Mouse (Mus musculus) CD4-positive helper T cell, adult 2 months (primary cell): ENCODE data around the gene Ntsr1.

Source experiments
- DNase-seq: peaks from one replicate; pipeline ENCODE4 v3.0.0-alpha.2; 2012; ENCODE audit warnings: low read depth, missing footprints, low spot score

The Ntsr1 gene

GRCm38 (mm10) chr2:180508455-180509115, 8.8 kb downstream of the Ntsr1 start:
- no peak for DNase-seq

GRCm38 (mm10) chr2:180510867-180511266, 11.1 kb downstream of the Ntsr1 start:
- no peak for DNase-seq

GRCm38 (mm10) chr2:180511875-180512661, 12.3 kb downstream of the Ntsr1 start:
- no peak for DNase-seq

- DNase-seq: no peak
Measured at GRCm38 (mm10) chr2:180513019-180513418, 13.2 kb downstream of the Ntsr1 start.

- no peak for DNase-seq
Measured at GRCm38 (mm10) chr2:180513835-180514234, 14.1 kb downstream of the Ntsr1 start.

GRCm38 (mm10) chr2:180521437-180522221, 21.9 kb downstream of the Ntsr1 start:
- DNase-seq: no peak

GRCm38 (mm10) chr2:180522825-180523224, 23.0 kb downstream of the Ntsr1 start:
- no peak for DNase-seq

- no peak for DNase-seq
Measured at GRCm38 (mm10) chr2:180527447-180527846, 27.7 kb downstream of the Ntsr1 start.

GRCm38 (mm10) chr2:180527883-180528282, 28.1 kb downstream of the Ntsr1 start:
- DNase-seq: no peak

- no peak for DNase-seq
Measured at GRCm38 (mm10) chr2:180530130-180530529, 30.4 kb downstream of the Ntsr1 start.

GRCm38 (mm10) chr2:180530584-180530983, 30.8 kb downstream of the Ntsr1 start:
- DNase-seq: no peak

GRCm38 (mm10) chr2:180531671-180532385, 32.1 kb downstream of the Ntsr1 start:
- no peak for DNase-seq

GRCm38 (mm10) chr2:180532386-180532995, 32.7 kb downstream of the Ntsr1 start:
- no peak for DNase-seq

- DNase-seq: no peak
Measured at GRCm38 (mm10) chr2:180533237-180533636, 33.5 kb downstream of the Ntsr1 start.

- DNase-seq: no peak
Measured at GRCm38 (mm10) chr2:180543675-180544074, 43.9 kb downstream of the Ntsr1 start.

- DNase-seq: no peak
Measured at GRCm38 (mm10) chr2:180545046-180545445, 45.3 kb downstream of the Ntsr1 start.

GRCm38 (mm10) chr2:180547384-180548106, 47.8 kb downstream of the Ntsr1 start:
- DNase-seq: no peak

GRCm38 (mm10) chr2:180552340-180552739, 52.6 kb downstream of the Ntsr1 start:
- DNase-seq: no peak

GRCm38 (mm10) chr2:180555219-180555618, 55.4 kb downstream of the Ntsr1 start:
- DNase-seq: no peak

GRCm38 (mm10) chr2:180556470-180556869, 56.7 kb downstream of the Ntsr1 start:
- DNase-seq: no peak
